Mouse (Mus musculus) right cerebral cortex, postnatal 36 days (tissue): ENCODE data around the gene Cbfb.
"Not testable (repeated sequence)": the region's sequence is repeated elsewhere in the genome, so short reads cannot be mapped to it uniquely, and the experiment has no call there.

Experiments used
- DNase-seq, 2 experiments: peaks; one replicate each; pipeline ENCODE4 v3.0.0; 2022; ENCODE audit warnings: low spot score in 2 of 2, mixed read lengths in 1 of 2

Cbfb gene

DNA sequence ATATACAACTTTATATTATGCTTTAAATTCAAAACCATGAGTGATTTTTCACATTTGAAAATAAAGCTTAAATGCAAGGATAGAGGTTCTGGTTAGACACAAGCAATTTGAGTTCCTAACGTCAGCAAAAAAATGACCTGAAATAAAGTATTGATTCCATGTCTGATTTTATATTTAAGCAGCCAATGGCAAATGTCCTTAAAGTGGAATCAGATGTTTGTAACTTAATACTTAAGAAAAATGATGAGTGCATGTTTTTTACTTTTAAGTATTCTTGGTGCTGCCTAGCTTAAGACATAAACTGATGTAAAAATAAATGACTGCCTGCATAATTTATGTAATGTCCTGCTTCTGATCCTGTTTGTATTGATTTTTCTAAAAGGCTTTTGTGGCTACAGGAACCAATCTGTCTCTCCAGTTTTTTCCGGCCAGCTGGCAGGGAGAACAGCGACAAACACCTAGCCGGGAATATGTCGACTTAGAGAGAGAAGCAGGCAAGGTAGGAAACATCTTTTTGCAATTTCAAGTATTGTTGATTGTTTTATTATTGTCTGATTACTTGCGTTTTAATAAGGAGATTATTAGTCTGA, 7.8 kb downstream of the Cbfb start:
- no peak for DNase-seq

DNA sequence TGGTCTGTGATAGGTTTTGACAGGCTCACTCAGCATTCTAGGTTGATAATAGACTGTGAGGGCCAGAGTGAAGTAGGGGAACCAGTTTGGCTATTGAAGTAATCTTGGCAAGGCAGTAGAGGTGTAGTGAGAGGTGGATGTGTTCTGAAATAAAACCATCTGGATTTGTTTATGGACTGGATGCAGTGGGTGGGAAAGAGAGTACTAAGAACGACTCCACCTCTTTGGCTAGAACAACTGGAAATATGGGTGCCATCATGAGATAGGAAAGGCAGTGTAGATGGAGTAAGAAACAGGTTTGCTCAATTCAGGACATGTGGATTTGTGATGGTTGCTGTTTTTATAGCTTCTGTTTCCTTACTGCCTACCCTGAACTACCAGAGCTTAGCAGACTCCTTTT, 11.7 kb downstream of the Cbfb start:
- no peak for DNase-seq

DNA sequence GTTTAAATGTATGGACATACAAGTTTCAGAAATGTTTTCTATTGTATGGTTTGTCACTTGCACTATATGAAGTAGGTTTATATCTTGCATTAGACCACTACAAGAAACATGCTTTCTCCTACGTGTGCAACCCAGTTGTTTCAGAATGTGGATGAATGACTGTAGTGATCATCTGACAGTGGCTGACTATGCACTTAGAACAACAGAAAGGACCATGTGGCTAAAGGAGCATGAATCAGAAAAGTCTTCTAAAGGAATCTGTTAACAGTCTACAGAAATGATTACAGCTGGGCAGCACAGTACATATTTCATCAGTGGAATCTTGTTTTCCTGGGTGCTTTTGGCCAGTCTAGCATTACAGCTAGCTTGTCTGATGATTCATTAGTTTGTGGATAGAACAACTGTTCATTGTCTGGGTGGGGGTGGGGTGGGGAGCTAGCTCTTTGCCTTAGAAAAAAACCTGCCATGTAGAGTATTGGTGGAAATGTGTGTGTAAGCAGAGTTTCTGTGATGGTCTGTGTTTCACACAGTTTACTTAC, 16.1 kb downstream of the Cbfb start:
- DNase-seq, result no peak

DNA sequence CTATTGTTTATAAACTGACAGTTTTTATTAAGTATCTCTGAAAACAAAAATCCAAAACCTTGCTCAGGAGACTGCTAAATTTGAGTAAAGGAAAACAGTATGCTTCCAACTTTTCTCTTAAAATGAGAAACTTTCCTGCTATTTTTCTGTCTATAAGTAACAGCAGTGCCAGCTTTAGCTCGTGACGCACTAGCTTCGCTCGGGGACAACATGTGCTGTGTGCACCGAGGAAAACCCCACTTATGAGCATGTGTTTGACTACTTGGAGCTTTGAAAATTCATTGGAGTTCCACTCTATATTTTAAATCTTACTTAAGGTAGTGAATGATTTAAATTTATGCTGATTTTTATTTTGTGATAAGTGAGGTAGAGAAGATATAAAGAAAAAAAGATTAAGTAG, 21.7 kb downstream of the Cbfb start:
- peak in 1 of 2 experiments; percentile 13 for DNase-seq

DNA sequence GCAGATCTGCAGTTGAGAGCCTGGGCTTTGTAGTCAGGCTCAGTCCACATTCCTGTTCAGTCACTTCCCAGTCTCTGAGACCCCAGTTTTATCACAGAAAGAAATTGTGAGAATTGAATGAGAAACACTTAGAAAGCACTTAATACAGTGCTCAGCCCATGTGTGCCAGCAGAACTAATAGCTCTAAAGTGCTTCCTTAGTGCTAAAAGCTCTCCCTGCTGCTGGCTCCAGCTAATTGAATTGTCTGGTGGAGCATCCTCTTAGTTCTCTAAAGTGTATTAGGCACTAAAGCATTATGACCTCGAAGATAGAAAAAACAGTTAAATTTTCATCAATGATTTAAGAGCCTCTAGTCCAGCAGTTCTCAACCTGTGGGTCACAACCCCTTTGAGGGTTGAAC, 35.3 kb downstream of the Cbfb start:
- DNase-seq, result no peak

DNA sequence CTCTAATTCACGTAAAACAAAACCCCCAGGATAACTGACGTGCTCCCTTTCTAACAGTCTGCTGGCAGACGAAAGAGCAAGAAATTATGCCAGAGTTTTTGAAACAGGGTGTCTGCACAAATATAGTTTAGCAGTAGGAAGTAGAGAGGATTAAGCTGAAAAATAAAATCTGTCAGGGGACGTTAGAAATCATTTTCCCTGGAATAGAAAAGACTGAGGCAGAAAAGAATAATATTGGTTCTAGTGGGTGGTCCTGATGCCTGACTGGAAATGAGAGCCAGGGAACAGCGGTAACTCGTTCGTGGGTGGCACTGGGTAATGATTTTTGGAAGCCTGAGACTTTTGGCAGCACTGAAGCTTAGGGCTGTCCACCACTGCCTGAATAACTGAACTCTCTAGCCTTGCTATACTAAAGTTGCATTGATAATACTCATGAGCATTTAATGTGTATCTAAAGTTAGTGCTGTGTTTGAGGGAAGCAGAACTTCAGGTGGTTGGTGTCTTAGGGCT, 36.3 kb downstream of the Cbfb start:
- DNase-seq, result no peak

DNA sequence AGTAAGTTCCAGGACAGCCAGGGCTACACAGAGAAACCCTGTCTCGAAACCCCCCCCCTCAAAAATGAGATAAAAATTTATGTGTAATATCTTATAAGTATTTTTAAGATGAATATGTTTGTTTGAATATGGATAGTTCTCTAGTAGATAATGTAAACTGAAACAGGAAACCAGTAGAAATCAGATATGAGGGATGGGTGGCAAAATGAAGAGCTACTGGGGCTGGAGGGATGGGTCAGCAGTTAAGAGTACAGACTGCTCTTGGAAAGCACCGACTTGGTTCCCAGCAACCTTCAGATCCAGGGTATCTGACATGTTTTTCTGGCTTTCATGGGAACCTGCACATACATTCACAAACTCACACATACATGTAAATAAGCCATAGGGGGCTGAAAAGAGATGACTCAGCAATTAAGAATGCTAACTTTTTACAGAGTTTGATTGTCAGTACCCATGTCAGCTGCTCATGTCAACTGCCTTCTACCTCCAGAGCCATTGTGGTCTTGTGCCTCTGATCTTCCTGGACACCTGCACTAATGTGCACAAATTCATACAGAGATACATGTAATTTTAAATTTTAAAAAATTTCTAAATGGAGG, 37.3 kb downstream of the Cbfb start:
- no peak for DNase-seq

DNA sequence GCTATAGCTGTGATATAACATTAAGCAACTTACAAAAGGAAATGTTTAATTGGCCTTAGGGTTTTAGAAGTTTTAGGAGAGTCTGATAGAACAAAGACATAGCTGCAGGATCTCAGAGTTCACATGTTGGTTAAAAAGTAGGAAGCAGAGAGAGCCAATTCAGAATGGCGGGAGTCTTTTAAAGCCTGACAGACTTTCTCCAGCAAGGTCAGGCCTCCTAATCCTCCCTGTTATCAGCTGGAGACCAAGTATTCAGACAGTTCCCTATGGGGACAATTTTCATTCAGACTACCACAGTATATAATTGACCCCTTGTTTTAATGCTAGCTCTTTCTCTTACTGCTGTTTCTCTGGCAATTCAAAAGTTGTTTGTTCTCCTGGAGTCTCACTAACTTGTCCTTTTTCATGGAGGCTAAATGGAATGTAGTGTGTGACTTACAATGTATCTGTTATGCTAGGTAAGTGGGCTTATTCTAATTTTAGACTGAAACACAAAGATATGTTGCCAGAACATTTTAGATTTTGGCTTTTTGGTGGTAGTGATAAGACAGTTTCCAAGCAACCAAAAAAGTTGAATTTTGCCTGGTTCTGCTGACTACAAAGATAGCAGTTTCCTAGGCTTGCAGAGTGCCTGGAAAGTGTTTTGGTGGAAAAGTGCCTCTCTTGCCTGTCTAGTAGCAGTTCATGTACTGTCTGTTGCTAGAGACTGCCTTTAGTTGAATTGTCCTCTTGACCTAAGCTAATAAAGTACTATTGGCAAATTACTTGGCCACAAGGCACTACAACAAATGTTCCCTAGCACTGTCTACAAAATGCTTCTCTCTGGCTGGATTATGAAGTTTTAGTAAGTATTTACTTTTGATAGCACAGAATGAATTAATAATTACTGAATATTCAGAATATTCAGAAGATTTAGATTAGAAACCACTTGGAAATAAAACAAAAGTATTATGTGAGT, 39.0 kb downstream of the Cbfb start:
- no peak for DNase-seq

DNA sequence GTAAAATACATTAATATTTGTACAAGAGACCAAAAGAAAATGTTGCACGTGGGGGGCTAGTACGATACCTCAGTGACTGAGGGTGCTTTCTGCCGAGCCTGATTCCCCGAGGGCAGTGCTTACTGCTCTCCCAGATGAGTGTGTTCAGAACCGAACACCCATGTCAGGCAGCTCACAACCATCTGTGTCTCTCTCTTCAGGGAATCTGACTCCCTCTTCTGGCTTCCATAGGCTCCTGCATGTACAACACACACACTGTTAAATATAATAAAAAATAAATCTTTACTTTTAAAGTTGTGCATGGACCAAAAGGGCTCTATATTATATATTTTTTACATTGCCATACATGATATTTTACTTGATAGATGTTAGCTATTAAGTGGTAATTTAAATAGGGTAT, 43.6 kb downstream of the Cbfb start:
- DNase-seq, result no peak

DNA sequence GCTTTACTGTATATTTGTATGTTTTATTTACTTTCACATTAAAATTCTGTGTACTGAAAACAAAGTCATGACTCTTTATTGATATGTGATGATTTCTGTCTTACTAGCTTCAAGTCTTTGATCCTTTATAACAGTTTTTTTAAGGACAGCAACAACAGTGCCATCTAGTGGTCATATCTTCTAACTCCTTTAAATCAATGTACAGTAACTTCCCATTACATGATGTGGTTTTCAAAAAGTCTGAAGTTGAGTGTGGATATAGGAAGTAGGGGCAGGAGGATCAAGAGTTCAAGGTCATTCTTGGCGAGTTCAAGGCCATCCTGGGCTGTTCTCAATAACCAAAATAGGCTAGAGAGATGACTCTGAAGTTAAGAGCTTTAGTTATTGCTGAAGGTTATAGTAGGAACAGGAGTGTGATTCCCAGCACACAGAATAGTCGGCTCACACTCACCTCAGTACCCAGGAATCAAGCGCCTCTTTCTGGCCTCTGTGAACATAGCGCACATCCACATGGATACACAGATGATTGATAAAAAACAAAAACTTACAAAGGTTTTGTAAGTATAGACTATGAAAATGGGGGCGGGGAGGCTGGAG, 47.5 kb downstream of the Cbfb start:
- DNase-seq, result no peak

DNA sequence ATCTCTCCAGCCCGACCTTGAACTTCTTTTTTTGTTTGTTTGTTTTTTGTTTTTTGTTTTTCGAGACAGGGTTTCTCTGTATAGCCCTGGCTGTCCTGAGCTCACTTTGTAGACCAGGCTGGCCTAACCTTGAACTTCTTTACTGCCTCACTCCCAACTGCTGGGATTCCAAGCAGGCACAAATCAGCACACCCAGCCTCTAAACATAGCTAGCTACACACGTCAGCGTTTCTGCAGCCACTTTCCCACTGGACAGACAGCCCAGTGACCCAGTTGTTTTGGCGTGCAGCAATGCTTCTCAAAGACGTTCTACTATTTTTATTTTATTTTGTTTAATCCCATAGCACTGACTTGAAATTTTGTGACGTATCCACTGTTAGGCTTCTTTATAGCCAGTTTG, 53.4 kb downstream of the Cbfb start:
- no peak for DNase-seq

DNA sequence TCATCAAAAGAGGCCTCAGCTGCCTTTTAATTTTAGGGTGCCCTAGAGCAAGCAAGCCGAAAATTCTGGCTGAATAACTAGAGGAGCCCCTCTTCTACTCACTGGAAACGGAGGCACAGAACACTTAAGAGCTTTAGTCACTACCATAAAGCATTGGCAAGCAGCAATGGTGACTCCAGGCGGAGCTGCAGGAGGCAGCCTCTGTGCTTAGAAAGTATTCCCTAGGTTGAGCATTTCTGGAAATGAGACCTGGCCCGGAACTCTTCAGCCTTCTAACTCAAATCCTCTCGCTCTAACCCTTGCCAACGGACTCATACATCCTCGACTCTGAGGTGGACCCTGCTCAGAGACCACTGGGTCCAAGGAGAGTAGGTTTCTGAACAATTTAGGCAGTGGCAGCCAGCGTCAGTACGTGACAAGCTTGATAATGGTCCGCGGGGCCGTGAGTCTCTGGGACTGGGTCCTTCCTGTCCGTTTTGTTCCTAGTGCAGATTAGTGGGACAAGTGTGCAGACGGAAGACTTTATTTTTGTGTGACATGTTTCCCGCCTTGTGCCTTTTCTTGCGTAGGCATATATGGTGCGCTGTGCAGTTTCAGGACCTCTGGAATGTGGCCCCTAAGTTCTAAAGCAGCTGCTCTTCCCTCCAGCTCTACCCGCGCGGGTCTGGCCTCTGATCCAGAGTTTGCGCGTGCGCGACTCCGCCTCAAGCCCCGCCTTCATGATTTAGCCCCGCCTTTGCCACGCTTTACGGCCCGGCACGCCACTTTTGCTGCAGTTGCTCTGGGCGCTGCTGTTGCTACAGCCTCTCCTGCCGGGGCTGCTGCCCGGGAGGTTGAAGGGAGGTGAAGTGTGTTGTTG, 54.2 kb downstream of the Cbfb start, which contains the start of gene D230025D16Rik:
D230025D16Rik (plus strand) TSS at position 733 of the 859 bp plus-strand sequence.
- DNase-seq, result peak; percentile 87 to 89

DNA sequence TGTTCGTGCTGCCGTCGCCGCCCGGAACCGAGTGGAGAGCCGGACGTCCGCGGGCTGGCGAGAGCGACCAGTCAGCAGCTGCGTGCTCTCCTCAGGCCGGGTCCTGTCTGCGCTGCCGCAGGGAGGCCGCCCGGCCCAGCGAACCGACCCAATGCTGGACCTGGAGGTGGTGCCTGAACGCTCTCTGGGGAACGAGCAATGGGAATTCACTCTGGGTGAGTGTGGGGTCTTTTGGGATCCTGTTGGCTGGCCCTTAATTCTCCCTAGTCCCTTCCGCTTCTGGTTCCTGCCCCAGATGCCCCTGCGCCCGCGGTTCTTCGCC, 54.8 kb downstream of the Cbfb start:
- no peak for DNase-seq

DNA sequence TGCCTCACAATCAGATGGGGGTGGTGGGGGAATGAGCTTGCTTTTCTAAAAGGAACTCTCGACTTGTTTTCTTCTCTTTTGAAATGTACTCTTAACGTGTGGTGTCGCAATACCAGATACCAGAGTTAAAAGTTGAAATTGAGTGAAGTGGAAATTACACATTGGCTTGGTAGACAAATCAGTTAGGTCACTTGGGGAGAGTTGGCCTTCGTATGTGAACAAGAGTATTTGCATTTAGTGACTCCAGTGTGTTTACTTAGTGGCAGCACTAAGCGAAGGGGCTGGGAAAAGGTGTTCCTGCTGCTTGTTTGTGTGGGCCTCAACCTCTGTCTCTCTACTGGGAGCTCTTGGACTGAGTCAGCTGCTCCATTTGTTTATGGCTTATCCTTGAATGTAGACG, 55.4 kb downstream of the Cbfb start:
- no peak for DNase-seq

DNA sequence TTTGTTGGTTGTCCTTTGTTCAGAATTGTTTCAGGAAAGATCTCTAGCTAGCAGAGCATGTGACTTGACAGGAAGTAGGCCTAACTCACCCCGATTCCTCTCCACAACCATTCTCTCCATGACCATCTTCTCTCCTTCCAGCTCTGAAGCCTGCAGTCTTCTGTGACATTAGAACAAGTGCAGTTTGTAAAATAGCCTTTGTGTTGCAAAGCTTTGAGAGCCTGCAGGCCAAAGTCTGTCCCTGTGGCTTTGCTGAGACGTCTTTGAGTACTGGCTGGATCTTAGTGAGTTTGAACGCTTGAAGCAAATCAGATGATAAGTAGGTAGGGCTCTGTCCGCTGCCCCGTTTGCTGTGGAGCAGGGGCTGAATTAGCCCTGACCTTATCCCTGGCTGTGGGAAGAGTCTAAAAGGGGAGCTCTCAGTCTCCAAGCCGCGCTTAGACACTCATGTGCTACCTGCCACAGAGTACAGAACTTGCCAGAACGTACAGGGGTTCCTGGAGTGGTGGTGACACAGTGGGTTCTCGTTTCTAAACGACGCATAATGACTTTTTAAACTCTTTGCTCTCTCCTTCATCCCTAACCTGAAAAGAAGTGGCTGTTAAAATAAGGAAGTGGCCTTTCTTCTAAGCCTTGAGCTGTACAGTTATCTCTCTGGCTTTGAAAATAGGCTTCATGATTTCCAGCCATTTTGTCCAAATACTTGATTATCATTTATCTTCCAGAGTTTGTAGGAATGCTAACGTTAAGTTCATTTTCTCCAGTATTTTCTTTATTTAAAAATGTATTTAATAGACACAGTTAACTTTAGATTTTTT, 61.2 kb downstream of the Cbfb start:
- no peak for DNase-seq

DNA sequence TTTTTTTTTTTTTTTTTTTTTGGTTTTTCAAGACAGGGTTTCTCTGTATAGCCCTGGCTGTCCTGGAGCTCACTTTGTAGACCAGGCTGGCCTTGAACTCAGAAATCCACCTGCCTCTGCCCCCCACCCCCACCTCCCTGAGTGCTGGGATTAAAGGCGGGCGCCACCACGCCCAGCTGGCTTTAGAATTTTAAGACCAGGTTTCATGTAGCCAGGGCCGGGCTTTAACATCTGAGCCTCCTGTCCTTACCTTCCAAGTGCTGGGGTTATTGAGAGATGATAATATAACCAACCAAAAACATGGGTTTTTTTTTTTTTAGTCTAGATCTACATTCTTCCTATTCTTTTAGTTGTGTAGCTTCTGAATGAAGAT, 61.8 kb downstream of the Cbfb start:
- not testable (repeated sequence) for DNase-seq

DNA sequence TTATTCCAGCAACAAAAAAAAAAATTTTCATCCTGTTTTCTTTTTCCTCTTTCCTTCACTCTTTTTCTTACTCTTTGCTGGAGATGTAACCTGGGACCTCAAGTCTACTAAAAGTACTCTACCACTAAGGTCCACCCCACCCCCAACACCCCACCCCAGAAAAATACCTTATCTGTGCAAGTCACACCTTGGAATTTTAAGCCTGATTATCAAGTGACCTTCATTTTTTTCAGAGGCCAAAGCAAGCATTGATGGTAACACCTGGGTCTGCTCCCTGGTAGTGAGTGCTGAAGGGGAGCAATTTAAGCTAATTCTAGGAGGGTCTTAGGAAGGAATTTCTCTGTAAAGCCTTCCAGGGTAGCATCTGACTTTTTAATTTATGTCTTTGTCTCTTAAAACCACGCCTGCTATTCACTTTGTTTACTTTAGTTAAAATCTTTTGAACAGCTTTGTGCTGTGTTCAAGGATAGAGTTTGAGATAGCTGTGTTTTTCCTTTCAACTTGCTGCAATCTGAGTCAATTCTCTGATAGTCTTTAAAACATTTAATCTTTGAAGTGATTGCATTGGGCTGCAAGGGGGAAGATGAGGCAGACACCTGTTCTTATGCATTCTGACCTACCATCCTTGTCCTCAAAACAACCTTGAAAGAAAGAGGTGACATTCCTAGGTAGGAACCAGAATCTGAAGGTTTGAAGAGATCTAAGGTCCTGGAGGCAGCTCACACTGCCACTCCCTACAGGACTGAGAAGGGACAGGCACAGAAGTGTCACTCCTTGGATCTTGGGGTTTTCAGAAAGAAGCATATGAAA, 62.9 kb downstream of the Cbfb start:
- DNase-seq, result no peak

DNA sequence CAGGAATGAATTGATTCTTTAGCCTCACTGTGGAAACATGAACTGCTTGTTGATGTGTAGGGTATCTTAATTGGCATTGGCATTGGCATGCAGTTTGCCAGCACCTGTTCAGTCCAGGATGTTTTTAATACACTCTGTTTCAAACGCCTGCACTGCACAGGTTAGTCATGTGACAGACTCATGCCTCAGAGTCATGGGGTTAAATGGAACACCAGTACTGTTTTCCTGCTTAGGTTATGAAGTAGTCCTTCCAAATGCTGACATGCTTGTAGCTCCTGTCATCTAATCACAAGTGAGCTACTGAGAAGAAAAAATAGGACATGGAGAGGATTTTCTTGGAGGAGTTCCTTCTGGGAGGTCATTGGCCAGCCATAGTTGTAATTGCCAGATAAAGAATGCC, 64.7 kb downstream of the Cbfb start:
- DNase-seq, result no peak

DNA sequence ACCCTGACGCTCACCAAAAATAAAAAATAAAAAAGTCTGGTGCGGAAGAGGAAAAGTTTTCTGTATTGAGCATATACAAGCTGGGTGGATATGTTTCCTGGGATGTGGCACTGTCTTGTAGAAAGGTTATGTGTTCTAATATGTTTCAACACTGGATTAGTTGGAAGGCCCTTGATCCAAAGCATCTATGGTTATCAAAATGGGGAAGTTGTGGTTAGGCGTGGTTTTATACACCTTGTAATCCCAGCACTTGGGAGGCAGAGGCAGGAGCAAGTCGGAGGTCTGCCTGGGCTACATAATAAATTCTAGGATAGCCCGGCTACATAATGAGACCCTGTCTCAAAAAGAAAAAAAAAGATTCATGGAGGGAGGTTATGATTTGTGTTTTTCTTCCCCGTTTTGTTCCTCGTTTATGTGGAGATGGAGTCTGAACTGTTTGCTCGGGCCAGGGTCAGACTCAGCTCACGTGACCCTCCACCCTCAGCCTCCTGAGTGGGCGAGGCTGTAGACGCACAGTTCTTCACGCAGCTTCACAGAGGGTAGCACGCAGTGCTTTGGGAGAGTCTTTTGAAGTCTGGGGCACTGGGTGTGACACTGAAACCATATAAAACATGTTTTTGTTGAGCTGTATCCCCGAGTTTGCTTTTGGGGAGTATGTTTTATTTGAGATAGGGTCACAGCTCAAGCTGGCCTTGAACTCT, 67.1 kb downstream of the Cbfb start:
- DNase-seq, result no peak
